Mouse (Mus musculus): ENCODE measurements around the gene Mbnl2.

- no peak for TF ChIP-seq CTCF (conservative IDR thresholded peaks at IDR 0.05 in 1 of 2, IDR thresholded peaks at IDR 0.05 in 1 of 2; ENCODE audit: low read depth in 2 of 2, low read length in 2 of 2)
- TF ChIP-seq MYC (IDR thresholded peaks at IDR 0.05; ENCODE audit: low read depth, low read length): no peak
- TF ChIP-seq ELF1 (IDR thresholded peaks at IDR 0.05; ENCODE audit: low read depth, low read length): no peak
- TF ChIP-seq MAZ (IDR thresholded peaks at IDR 0.05; ENCODE audit: low read depth, low read length): no peak
- TF ChIP-seq IRF4 (IDR thresholded peaks at IDR 0.05; ENCODE audit: low read depth, low read length): no peak
Observed at GRCm38 (mm10) chr14:120354595-120354994, 79.1 kb downstream of the Mbnl2 start.

Measured in CH12.LX (cell line).